Mouse (Mus musculus) neural tube, embryonic 14.5 days (tissue): ENCODE results near the gene Pmvk. TPM values are rescaled to one million over a fixed set of nuclear protein-coding genes. Genes with fewer than 3 reads are reported as not detected.

Experiments
- polyA plus RNA-seq: library from polyadenylated mRNA; unstranded; fragments of >200 nt; fragmentation: Nextera tagmentation; extraction: Ambion mirVana; gene quantifications from 2 replicates; pipeline ENCODE4 v1.2.1, GENCODE M21; 2014

Pmvk gene
- polyA plus RNA-seq, 1 experiment from 2014 or later, result 137 TPM

Other genes with a start within 250 kb of the Pmvk start
- gene Thbs3, start 239.4 kb upstream of the Pmvk start, polyA plus RNA-seq, result 34.7 and 36.6 TPM in 2 replicates
- gene Mtx1, start 227.5 kb upstream of the Pmvk start, polyA plus RNA-seq, result 147 and 151 TPM in 2 replicates
- gene Muc1, start 225.5 kb upstream of the Pmvk start, polyA plus RNA-seq, result 0.90 and 1.4 TPM in 2 replicates
- 206 and 240 TPM in 2 replicates for gene Krtcap2, start 208.6 kb upstream of the Pmvk start, polyA plus RNA-seq
- gene Trim46, start 208.2 kb upstream of the Pmvk start, polyA plus RNA-seq, result 61.6 and 70.7 TPM in 2 replicates
- gene Dpm3, start 195.2 kb upstream of the Pmvk start, polyA plus RNA-seq, result 69.6 and 84.4 TPM in 2 replicates
- 36.7 and 39.8 TPM in 2 replicates for gene Slc50a1, start 184.0 kb upstream of the Pmvk start, polyA plus RNA-seq
- 6.8 and 10.5 TPM in 2 replicates for gene Efna1, start 173.4 kb upstream of the Pmvk start, polyA plus RNA-seq
- gene Efna3, start 131.6 kb upstream of the Pmvk start, polyA plus RNA-seq, result 85.7 and 96.9 TPM in 2 replicates
- gene Efna4, start 116.5 kb upstream of the Pmvk start, polyA plus RNA-seq, result 4.3 and 6.1 TPM in 2 replicates
- 37.6 and 48.3 TPM in 2 replicates for gene Adam15, start 104.5 kb upstream of the Pmvk start, polyA plus RNA-seq
- 0.19 and 0.25 TPM in 2 replicates for gene Dcst2, start 92.6 kb upstream of the Pmvk start, polyA plus RNA-seq
- gene Dcst1, start 89.3 kb upstream of the Pmvk start, polyA plus RNA-seq, result 1.1 and 1.4 TPM in 2 replicates
- 0.40 and 0.78 TPM in 2 replicates for gene Zbtb7b, start 59.8 kb upstream of the Pmvk start, polyA plus RNA-seq
- 0.88 and 1.9 TPM in 2 replicates for gene Lenep, start 51.7 kb upstream of the Pmvk start, polyA plus RNA-seq
- 29.5 and 30.8 TPM in 2 replicates for gene Flad1, start 42.7 kb upstream of the Pmvk start, polyA plus RNA-seq
- gene Cks1b, start 36.2 kb upstream of the Pmvk start, polyA plus RNA-seq, result 72.0 and 85.4 TPM in 2 replicates
- 4.1 and 18.9 TPM in 2 replicates for gene Shc1, start 36.1 kb upstream of the Pmvk start, polyA plus RNA-seq
- gene Pygo2, start 24.3 kb upstream of the Pmvk start, polyA plus RNA-seq, result 39.8 and 50.3 TPM in 2 replicates
- gene Pbxip1, start 17.8 kb upstream of the Pmvk start, polyA plus RNA-seq, result 8.2 and 9.6 TPM in 2 replicates
- gene Kcnn3, start 65.6 kb downstream of the Pmvk start, polyA plus RNA-seq, result 6.1 and 9.9 TPM in 2 replicates